Mouse (Mus musculus): Measurements from ENCODE around the gene Vmn2r27. TPM values are rescaled to one million over a fixed set of nuclear protein-coding genes. Genes with fewer than 3 reads are reported as not detected.

Gene Vmn2r27
- not detected in 2 replicates for polyA plus RNA-seq (2012; ENCODE audit: insufficient read depth, insufficient read length, missing spikeins)

GRCm38 (mm10) chr6:124231756-124232155, at the start of gene Vmn2r27:
Vmn2r27 (minus strand) TSS chr6:124231856.
- Histone ChIP-seq H3K4me3 (ENCODE audit: insufficient read depth, low read depth, low read length) (no peak within 1 kb of the TSS), H3K27ac (replicated peaks; ENCODE audit: low read depth, low read length) (no peak within 1 kb of the TSS), H3K4me1 (ENCODE audit: control insufficient read depth, insufficient read depth, insufficient read length, low read length) (no peaks in the 10 kb centered on the region)

- Histone ChIP-seq H3K4me1 (ENCODE audit: control insufficient read depth, insufficient read depth, insufficient read length, low read length) (no peaks in the 10 kb centered on the region), H3K4me3 (ENCODE audit: insufficient read depth, low read depth, low read length) (no peak overlapping the region), H3K27ac (replicated peaks; ENCODE audit: low read depth, low read length) (peak overlapping the region; percentile 46)
Measured at GRCm38 (mm10) chr6:124278291-124278690, 46.6 kb upstream of the Vmn2r27 start.

- Histone ChIP-seq H3K4me1 (ENCODE audit: control insufficient read depth, insufficient read depth, insufficient read length, low read length) (no peaks in the 10 kb centered on the region), H3K27ac (replicated peaks; ENCODE audit: low read depth, low read length) (no peak overlapping the region), H3K4me3 (ENCODE audit: insufficient read depth, low read depth, low read length) (no peak overlapping the region)
Measured at GRCm38 (mm10) chr6:124277641-124278040, 46.0 kb upstream of the Vmn2r27 start.

GRCm38 (mm10) chr6:124273231-124273880, 41.7 kb upstream of the Vmn2r27 start:
- Histone ChIP-seq H3K4me1 (ENCODE audit: control insufficient read depth, insufficient read depth, insufficient read length, low read length) (no peaks in the 10 kb centered on the region), H3K4me3 (ENCODE audit: insufficient read depth, low read depth, low read length) (no peak overlapping the region), H3K27ac (replicated peaks; ENCODE audit: low read depth, low read length) (no peak overlapping the region)

DNA sequence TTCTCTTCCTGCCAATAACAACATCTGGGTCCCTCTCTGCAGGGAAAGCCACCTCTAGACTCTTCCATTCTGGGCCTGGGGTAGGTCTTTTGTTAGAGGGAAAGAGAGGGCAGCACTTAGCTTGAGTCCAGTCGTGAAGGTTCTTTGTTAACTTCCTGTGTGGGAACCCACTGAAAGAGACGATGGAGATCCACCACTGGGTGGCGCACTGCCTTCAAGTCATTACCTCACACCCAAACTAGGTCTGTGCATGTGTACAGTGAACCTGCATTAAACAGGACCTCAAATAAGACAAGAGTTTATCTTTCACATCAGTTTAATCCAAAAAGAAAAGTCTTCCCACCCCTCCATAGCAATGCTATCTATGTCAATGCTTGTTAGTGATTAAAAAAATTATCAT, 31.0 kb upstream of the Vmn2r27 start:
- H3K27ac ChIP-seq (replicated peaks; ENCODE audit: low read depth, low read length), result no peak overlapping the region
- no peak overlapping the region for H3K4me3 ChIP-seq (ENCODE audit: insufficient read depth, low read depth, low read length)
- no peaks in the 10 kb centered on the region for H3K4me1 ChIP-seq (ENCODE audit: control insufficient read depth, insufficient read depth, insufficient read length, low read length)

DNA sequence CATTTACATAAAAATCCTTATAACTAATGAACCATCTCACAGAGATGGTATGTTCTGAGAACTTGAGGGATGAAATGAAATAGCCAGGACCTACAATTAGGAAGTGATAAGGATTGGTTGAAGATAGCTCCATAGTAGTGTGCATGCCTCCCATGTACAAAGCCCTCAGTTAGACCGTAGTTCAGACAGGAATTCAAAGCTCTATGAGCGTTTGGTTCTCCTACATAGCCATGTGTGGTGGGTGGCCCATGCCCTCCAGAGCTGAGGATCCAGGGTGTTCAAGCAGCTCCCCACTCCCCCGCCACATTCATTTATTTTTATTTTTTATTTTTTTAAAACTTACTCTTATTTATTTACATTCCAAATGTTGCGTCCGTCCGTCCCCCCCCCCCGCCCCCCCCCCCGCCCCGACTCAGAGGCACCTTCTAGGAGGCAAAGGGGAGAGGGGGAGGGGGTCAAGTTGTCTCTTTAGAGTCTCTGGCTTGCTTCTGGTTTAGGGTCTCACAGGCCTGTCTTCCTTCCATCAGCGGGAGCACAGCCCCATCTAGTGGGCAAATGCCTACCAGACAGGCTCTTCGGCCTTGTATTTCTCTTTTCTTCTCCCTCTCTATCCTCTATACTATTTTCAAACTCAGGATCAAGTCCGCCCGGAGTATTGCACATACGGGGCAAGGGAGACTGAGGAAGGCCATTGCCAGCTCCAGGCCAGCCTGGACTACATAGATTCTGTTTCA, 28.7 kb upstream of the Vmn2r27 start:
- Histone ChIP-seq H3K4me1 (ENCODE audit: control insufficient read depth, insufficient read depth, insufficient read length, low read length) (no peaks in the 10 kb centered on the region), H3K27ac (replicated peaks; ENCODE audit: low read depth, low read length) (no peak overlapping the region), H3K4me3 (ENCODE audit: insufficient read depth, low read depth, low read length) (no peak overlapping the region)

- Histone ChIP-seq H3K4me3 (ENCODE audit: insufficient read depth, low read depth, low read length) (no peak overlapping the region), H3K4me1 (ENCODE audit: control insufficient read depth, insufficient read depth, insufficient read length, low read length) (no peaks in the 10 kb centered on the region), H3K27ac (replicated peaks; ENCODE audit: low read depth, low read length) (no peak overlapping the region)
Measured at GRCm38 (mm10) chr6:124255721-124256470, 24.2 kb upstream of the Vmn2r27 start.

DNA sequence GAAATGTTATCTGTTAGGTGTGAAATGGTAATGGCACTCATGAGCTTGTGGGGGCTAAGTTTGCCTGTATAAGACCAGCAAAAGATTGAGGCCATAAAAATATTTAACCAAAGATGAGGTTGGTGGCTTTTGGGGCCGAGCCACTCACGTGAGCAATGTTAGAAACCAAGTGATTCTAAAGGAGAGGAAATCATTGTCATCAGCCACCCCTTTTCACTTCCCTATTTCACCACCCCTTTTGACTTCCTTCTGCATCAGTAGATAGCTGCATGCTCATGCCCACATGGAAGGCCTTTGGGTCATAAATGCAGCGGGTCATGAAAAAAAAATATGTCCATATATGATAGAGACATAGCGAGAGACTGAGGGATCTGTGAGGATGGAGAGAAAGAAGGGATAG, 29.5 kb downstream of the Vmn2r27 start:
- Histone ChIP-seq H3K4me3 (ENCODE audit: insufficient read depth, low read depth, low read length) (no peak overlapping the region), H3K4me1 (ENCODE audit: control insufficient read depth, insufficient read depth, insufficient read length, low read length) (no peaks in the 10 kb centered on the region), H3K27ac (replicated peaks; ENCODE audit: low read depth, low read length) (no peak overlapping the region)

DNA sequence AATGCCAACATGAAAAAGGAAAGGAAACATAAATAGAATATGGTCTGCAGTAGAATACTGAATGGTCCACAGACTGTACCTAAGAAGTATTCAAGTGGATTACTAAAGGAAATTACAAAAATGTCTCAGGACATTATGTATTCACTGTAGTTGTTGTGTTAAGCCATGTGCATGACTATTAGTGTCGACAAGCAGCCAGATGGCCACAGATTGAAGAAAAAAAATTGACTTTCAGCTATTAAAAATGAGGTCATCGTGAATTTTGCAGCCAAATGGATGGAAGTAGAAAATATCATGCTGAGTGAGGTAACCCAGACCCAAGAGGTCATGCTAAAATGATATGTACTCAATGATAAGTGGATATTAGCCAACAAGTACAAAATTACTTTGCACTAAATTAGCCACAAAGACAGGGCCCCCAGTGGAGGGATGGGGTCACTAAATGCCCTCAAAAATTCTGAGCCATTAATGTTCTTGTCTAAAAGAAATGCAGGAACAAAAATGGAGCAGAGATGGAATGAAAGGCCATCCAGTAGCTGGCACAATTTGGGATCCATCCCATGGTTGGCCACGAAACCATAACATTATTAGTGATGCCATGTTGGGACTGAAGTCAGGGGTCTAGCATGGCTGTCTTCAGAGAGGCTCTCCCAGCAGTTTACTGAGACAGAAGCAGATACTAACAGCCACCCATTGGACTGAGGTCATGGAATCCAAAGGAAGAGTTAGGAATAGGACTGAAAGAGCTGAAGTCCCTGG, 63.0 kb downstream of the Vmn2r27 start:
- no peak overlapping the region for H3K4me3 ChIP-seq (ENCODE audit: insufficient read depth, low read depth, low read length)
- no peaks in the 10 kb centered on the region for H3K4me1 ChIP-seq (ENCODE audit: control insufficient read depth, insufficient read depth, insufficient read length, low read length)
- H3K27ac ChIP-seq (replicated peaks; ENCODE audit: low read depth, low read length), result no peak overlapping the region

DNA sequence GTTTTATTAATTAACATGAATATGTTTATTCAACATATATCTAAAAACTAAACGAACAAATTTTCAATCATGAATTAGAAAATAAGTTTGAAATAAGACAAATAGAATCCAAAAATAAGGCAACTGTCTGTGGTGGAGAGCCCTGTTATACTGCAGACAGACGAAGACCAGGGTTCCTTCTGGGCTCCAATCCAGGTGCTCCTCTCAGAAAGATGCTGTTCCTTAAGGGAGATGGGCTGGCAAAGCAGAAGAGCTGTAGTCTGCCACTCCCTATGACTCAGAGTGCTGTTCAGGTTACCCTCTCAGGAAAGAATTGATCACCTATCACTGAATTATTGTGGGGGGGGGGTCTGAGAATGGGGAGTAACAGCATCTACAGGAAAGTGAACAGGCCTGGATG, 65.1 kb downstream of the Vmn2r27 start:
- Histone ChIP-seq H3K27ac (replicated peaks; ENCODE audit: low read depth, low read length) (no peak overlapping the region), H3K4me1 (ENCODE audit: control insufficient read depth, insufficient read depth, insufficient read length, low read length) (no peaks in the 10 kb centered on the region), H3K4me3 (ENCODE audit: insufficient read depth, low read depth, low read length) (no peak overlapping the region)

- Histone ChIP-seq H3K4me3 (ENCODE audit: insufficient read depth, low read depth, low read length) (no peak overlapping the region), H3K27ac (replicated peaks; ENCODE audit: low read depth, low read length) (no peak overlapping the region), H3K4me1 (ENCODE audit: control insufficient read depth, insufficient read depth, insufficient read length, low read length) (no peaks in the 10 kb centered on the region)
Measured at GRCm38 (mm10) chr6:124149808-124150207, 81.8 kb downstream of the Vmn2r27 start.

Other genes starting within 250 kb of the Vmn2r27 start
- gene Vmn2r26, start 207.3 kb downstream of the Vmn2r27 start, polyA plus RNA-seq (2012; ENCODE audit: insufficient read depth, insufficient read length, missing spikeins), result not detected in 2 replicates
- gene Cd163, start 72.8 kb upstream of the Vmn2r27 start, polyA plus RNA-seq (2012; ENCODE audit: insufficient read depth, insufficient read length, missing spikeins), result 6.8 and 12.0 TPM in 2 replicates
- gene Pex5, start 183.2 kb upstream of the Vmn2r27 start, polyA plus RNA-seq (2012; ENCODE audit: insufficient read depth, insufficient read length, missing spikeins), result 52.7 and 53.9 TPM in 2 replicates
- gene Clstn3, start 232.9 kb upstream of the Vmn2r27 start, polyA plus RNA-seq (2012; ENCODE audit: insufficient read depth, insufficient read length, missing spikeins), result 269 and 304 TPM in 2 replicates